Mouse (Mus musculus) heart, adult 8-10 months (tissue): ENCODE results near the gene Efhb. TPM values are rescaled to one million over a fixed set of nuclear protein-coding genes. Genes with fewer than 3 reads are reported as not detected.

Source experiments
- total RNA-seq, 4 experiments: library from RNA; stranded (reverse); gene quantifications; 2 replicates each; pipeline ENCODE4 v1.2.4; 2022

The Efhb gene
- total RNA-seq, 4 experiments from 2014 or later = 0.11 to 0.16 TPM; not detected in 2

Other genes with a start within 250 kb of the Efhb start
- 10 to 100 TPM; 52.6 to 57.1 (median 53.8) TPM for gene Rab5a, start 15.9 kb upstream of the Efhb start, total RNA-seq
- not detected for gene Pp2d1, start 76.1 kb upstream of the Efhb start, total RNA-seq
- 100 to 1,000 TPM in 1 of 4 experiments, 10 to 100 TPM in 3; 78.8 to 106 (median 88.9) TPM for gene Kat2b, start 103.5 kb upstream of the Efhb start, total RNA-seq
- gene Sgo1, start 226.0 kb upstream of the Efhb start, total RNA-seq = under 1 TPM in 2 of 4 experiments, not detected in 2; 0.08 to 0.09 TPM